ENCODE assay signal across 27 mouse cellular contexts in the genomic region with DNA sequence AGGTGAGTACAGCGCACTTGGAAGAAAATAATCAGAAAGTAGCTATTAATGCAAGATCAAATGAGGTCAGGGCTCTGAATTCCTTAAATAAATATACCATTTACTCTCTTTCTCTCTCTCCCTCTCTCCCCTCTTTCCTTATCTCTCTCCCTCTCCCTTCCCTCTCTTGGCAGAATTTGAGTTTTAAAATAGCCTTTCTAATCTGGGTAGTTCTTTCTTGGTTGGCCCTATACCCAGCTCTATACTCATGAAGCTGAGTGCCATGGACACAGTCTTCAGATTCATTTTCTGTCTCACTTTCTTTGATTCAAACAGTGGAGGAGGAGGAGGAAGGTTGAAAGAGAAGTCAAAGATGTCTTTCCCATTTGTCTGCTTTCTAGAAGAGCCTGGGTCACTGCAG.
DNase-seq lines count a peak whose midpoint lies in the region; ATAC-seq and TF ChIP-seq lines count a peak whose summit lies in the region.
"Had no signal": no experiment of that assay in that cellular context is flagged by ENCODE, and none has a peak within 500 bp of the region (broad histone marks: within the 10 kb centered on the region; RNA-seq: fewer than 3 reads in every experiment).

No protein-coding gene starts in this region.

- no peak for TF ChIP-seq POLR2A in kidney, adult 2 months (IDR thresholded peaks at IDR 0.05; ENCODE audit: low read depth, low read length)

- H3K27me3 ChIP-seq in heart, embryonic 11.5 days (ENCODE audit: control insufficient read depth, insufficient read depth, low read length) = no peaks in the 10 kb centered on the region
- no peaks in the 10 kb centered on the region for H3K27me3 ChIP-seq in heart, embryonic 14.5 days (ENCODE audit: control insufficient read depth, insufficient read depth, low read length)
- no peaks in the 10 kb centered on the region for H3K27me3 ChIP-seq in kidney, adult 2 months (replicated peaks; ENCODE audit: control insufficient read depth, insufficient read depth, low read length)
- H3K27me3 ChIP-seq: embryonic facial prominence, embryonic 13.5 days; forebrain, embryonic 12.5 days; forebrain, embryonic 15.5 days had no signal

- H3K27ac ChIP-seq in gastrocnemius, adult 2 months = peak overlapping the region; percentile 63
- H3K27ac ChIP-seq in heart, embryonic 11.5 days (ENCODE audit: low read depth, low read length) = peak overlapping the region; percentile 62
- peak overlapping the region; percentile 81 to 85 for H3K27ac ChIP-seq in heart, embryonic 14.5 days (replicated peaks in 1 of 2; ENCODE audit: control insufficient read depth in 1 of 2, insufficient read depth in 1 of 2, low read depth in 2 of 2, low read length in 2 of 2)
- 0 out of 2 replicates have a peak overlapping the region, but pooled peaks have one; percentile 31 for H3K27ac ChIP-seq in kidney, adult 2 months (ENCODE audit: insufficient read depth, low read depth, low read length)
- H3K27ac ChIP-seq: embryonic facial prominence, embryonic 10.5 days; embryonic facial prominence, embryonic 13.5 days; forebrain, embryonic 12.5 days; forebrain, embryonic 15.5 days; hindbrain, embryonic 14.5 days; hindbrain, postnatal 0 days had no signal

- intact Hi-C loops in gastrocnemius, adult 2 months (cut with DNase I) = no loop called here
- intact Hi-C loops in gastrocnemius, postnatal 36 days (cut with DNase I) = no loop called here
- intact Hi-C loops in heart, postnatal 10 days (cut with DNase I) = loop anchor here (5.0 kb wide), 1 partner anchor 42 kb away; no protein-coding TSS in a partner anchor

- peaks cover 7% of the 10 kb centered on the region for H3K4me1 ChIP-seq in heart, embryonic 11.5 days (ENCODE audit: control insufficient read depth, insufficient read depth, low read length)
- peaks cover 3 to 23% of the 10 kb centered on the region in 2 experiments; a peak in 3 of 4 replicates for H3K4me1 ChIP-seq in heart, embryonic 14.5 days (ENCODE audit: control insufficient read depth in 2 of 2, insufficient read depth in 2 of 2, low read length in 2 of 2)
- H3K4me1 ChIP-seq in kidney, adult 2 months (ENCODE audit: control insufficient read depth, insufficient read depth, low read length) = peaks cover 19% of the 10 kb centered on the region
- H3K4me1 ChIP-seq: embryonic facial prominence, embryonic 10.5 days; embryonic facial prominence, embryonic 13.5 days; forebrain, embryonic 12.5 days; forebrain, embryonic 15.5 days had no signal

- TF ChIP-seq CTCF in gastrocnemius, adult 2 months (IDR thresholded peaks at IDR 0.05) = no peak
- no peak for TF ChIP-seq CTCF in kidney, adult 2 months (conservative IDR thresholded peaks at IDR 0.05; ENCODE audit: insufficient read depth, insufficient read length, low read depth, low read length)

- H3K36me3 ChIP-seq in heart, embryonic 11.5 days (ENCODE audit: control insufficient read depth, insufficient read depth, low read length) = no peaks in the 10 kb centered on the region
- H3K36me3 ChIP-seq in heart, embryonic 14.5 days (ENCODE audit: control insufficient read depth, insufficient read depth, low read length) = no peaks in the 10 kb centered on the region
- no peaks in the 10 kb centered on the region; the same call in 1 of the 2 replicates for H3K36me3 ChIP-seq in kidney, adult 2 months (ENCODE audit: control insufficient read depth, insufficient read depth, low read length)
- H3K36me3 ChIP-seq: embryonic facial prominence, embryonic 10.5 days; embryonic facial prominence, embryonic 13.5 days; forebrain, embryonic 12.5 days; forebrain, embryonic 15.5 days had no signal

- H3K4me2 ChIP-seq in heart, embryonic 11.5 days = no peak overlapping the region; the same call in 1 of the 2 replicates
- H3K4me2 ChIP-seq in heart, embryonic 14.5 days (ENCODE audit: low read length) = peak overlapping the region; percentile 34
- H3K4me2 ChIP-seq: embryonic facial prominence, embryonic 13.5 days; forebrain, embryonic 12.5 days; forebrain, embryonic 15.5 days; hindbrain, embryonic 14.5 days had no signal

- peak overlapping the region; percentile 11; the same call in 1 of the 2 replicates for H3K4me3 ChIP-seq in gastrocnemius, adult 2 months
- no peak overlapping the region for H3K4me3 ChIP-seq in heart, embryonic 11.5 days (ENCODE audit: low read depth, low read length)
- no peak overlapping the region for H3K4me3 ChIP-seq in heart, embryonic 14.5 days (ENCODE audit: control insufficient read depth in 1 of 2, insufficient read depth in 1 of 2, low read depth in 1 of 2, low read length in 2 of 2)
- H3K4me3 ChIP-seq in kidney, adult 2 months (ENCODE audit: insufficient read depth, low read depth, low read length) = no peak overlapping the region
- H3K4me3 ChIP-seq: embryonic facial prominence, embryonic 10.5 days; embryonic facial prominence, embryonic 13.5 days; erythroblast, embryonic 14.5 days; forebrain, embryonic 12.5 days; forebrain, embryonic 15.5 days had no signal

- ATAC-seq in heart, embryonic 11.5 days (replicated peaks; ENCODE audit: insufficient number of reproducible peaks, low FRiP score, low TSS enrichment) = no peak
- ATAC-seq in heart, embryonic 14.5 days (ENCODE audit: insufficient number of reproducible peaks, insufficient read depth, low FRiP score, low read depth) = no peak
- ATAC-seq: activated CD4-positive, CD25-positive, alpha-beta regulatory T cell, adult 4 months; forebrain, embryonic 15.5 days; hindbrain, postnatal 0 days; inflammation-experienced regulatory T-cells, adult 6 months; intestine, embryonic 16.5 days had no signal

- H3K9ac ChIP-seq in heart, embryonic 11.5 days (ENCODE audit: low read depth, low read length) = no peak overlapping the region
- no peak overlapping the region for H3K9ac ChIP-seq in heart, embryonic 14.5 days (ENCODE audit: low read length)
- H3K9ac ChIP-seq: embryonic facial prominence, embryonic 13.5 days; forebrain, embryonic 12.5 days; forebrain, embryonic 15.5 days; hindbrain, embryonic 14.5 days had no signal

- no peak for DNase-seq in gastrocnemius, adult 2 months
- no peak for DNase-seq in gastrocnemius, postnatal 36 days
- no peak for DNase-seq in heart, postnatal 4 days
- DNase-seq in heart, postnatal 10 days = no peak
- DNase-seq in kidney, adult 2 months = no peak
- no peak for DNase-seq in kidney, postnatal 36 days
- DNase-seq: adrenal gland, adult 8-10 months; adrenal gland, postnatal 25 days; cerebellum, adult 11-12 months; cerebellum, adult 8-10 months; cerebellum, postnatal 10 days; cerebellum, postnatal 36 days; embryo, embryonic 11 days; gastrocnemius, postnatal 10 days; kidney, adult 18-20 months had no signal

- WGBS in heart, embryonic 11.5 days (ENCODE audit: insufficient replicate concordance) = 83% methylated on average over 1 of the region's 1 CpGs
- WGBS in heart, embryonic 14.5 days = 62% methylated on average over 1 of the region's 1 CpGs
- 83% methylated on average over 1 of the region's 1 CpGs for WGBS in kidney, adult 2 months

- H3K9me3 ChIP-seq in heart, embryonic 11.5 days (replicated peaks; ENCODE audit: control insufficient read depth, low read length) = no peaks in the 10 kb centered on the region
- no peaks in the 10 kb centered on the region for H3K9me3 ChIP-seq in heart, embryonic 14.5 days (ENCODE audit: control insufficient read depth, low read length)
- H3K9me3 ChIP-seq: embryonic facial prominence, embryonic 10.5 days; embryonic facial prominence, embryonic 13.5 days; forebrain, embryonic 12.5 days; forebrain, embryonic 15.5 days had no signal

Comparison
In these comparisons a context has a peak if more than half of its experiments do, and no peak if none do; other contexts are left out.
1. H3K27ac ChIP-seq: peak in every context shown above with its lines; median percentile 83 in heart, embryonic 14.5 days; 63 in gastrocnemius, adult 2 months; 62 in heart, embryonic 11.5 days; 31 in kidney, adult 2 months.